Mouse (Mus musculus) lung, adult 2 months (tissue): ENCODE results near the gene Haus4.

Source experiments
- CTCF ChIP-seq: fragments of 200-500 bp; IDR thresholded peaks from 2 replicates; pipeline ENCODE4 v1.5.1; 2011; ENCODE audit warnings: mild to moderate bottlenecking, low read length, control low read depth; ENCODE audit not compliant: insufficient read depth
- POLR2A ChIP-seq: fragments of 200-500 bp; IDR thresholded peaks from 2 replicates; pipeline ENCODE4 v1.6.1; 2011; ENCODE audit warnings: low read depth, mild to moderate bottlenecking, control low read depth, low read length, borderline replicate concordance; ENCODE audit errors: extremely low read depth

GRCm38 (mm10) chr14:54577089-54577982 is 22.9 kb upstream of the Haus4 start, which contains the start of gene Ajuba:
- 0 out of 2 replicates have a peak, but pooled peaks have one; percentile 25 for TF ChIP-seq POLR2A
- TF ChIP-seq CTCF = no peak
